Mouse (Mus musculus) cerebellum, postnatal 4 days (tissue): ENCODE results near the gene Itgb4.
A peak's percentile ranks its signal among the peaks of the same experiment; 100 is the strongest.

Experiments used
- DNase-seq, 2 experiments: peaks; one replicate each; pipeline ENCODE4 v3.0.0; 2022; ENCODE audit warnings: low spot score in 2 of 2, mixed read lengths in 1 of 2

Gene Itgb4

GRCm38 (mm10) chr11:115970006-115970673 is 4.4 kb upstream of the Itgb4 start:
- no peak for DNase-seq

- DNase-seq: no peak
Measured at GRCm38 (mm10) chr11:115971016-115971415, 3.5 kb upstream of the Itgb4 start.

- DNase-seq: no peak
Measured at GRCm38 (mm10) chr11:115975083-115975420, 543 bp downstream of the Itgb4 start.

- no peak for DNase-seq
Measured at GRCm38 (mm10) chr11:115975544-115975943, 1.0 kb downstream of the Itgb4 start.

GRCm38 (mm10) chr11:115982472-115982871 is 8.0 kb downstream of the Itgb4 start:
- no peak for DNase-seq

GRCm38 (mm10) chr11:115983291-115983690 is 8.8 kb downstream of the Itgb4 start:
- DNase-seq: no peak

- no peak for DNase-seq
Measured at GRCm38 (mm10) chr11:115989686-115990085, 15.2 kb downstream of the Itgb4 start.

GRCm38 (mm10) chr11:115992098-115992497 is 17.6 kb downstream of the Itgb4 start:
- DNase-seq: no peak

GRCm38 (mm10) chr11:115995256-115995655 is 20.7 kb downstream of the Itgb4 start:
- no peak for DNase-seq

- DNase-seq: no peak
Measured at GRCm38 (mm10) chr11:115997047-115997446, 22.5 kb downstream of the Itgb4 start.

GRCm38 (mm10) chr11:115997662-115998061 is 23.2 kb downstream of the Itgb4 start:
- DNase-seq: no peak

GRCm38 (mm10) chr11:115999027-115999426 is 24.5 kb downstream of the Itgb4 start:
- DNase-seq: no peak

- peak; percentile 49 to 79 for DNase-seq
Measured at GRCm38 (mm10) chr11:115999538-116000143, 25.1 kb downstream of the Itgb4 start.

- no peak for DNase-seq
Measured at GRCm38 (mm10) chr11:116000607-116001006, 26.1 kb downstream of the Itgb4 start.

GRCm38 (mm10) chr11:116001725-116002124 is 27.2 kb downstream of the Itgb4 start:
- no peak for DNase-seq

- no peak for DNase-seq
Measured at GRCm38 (mm10) chr11:116002894-116003293, 28.4 kb downstream of the Itgb4 start.

GRCm38 (mm10) chr11:116004186-116004823 is 29.8 kb downstream of the Itgb4 start:
- no peak for DNase-seq

GRCm38 (mm10) chr11:116004840-116005700 is 30.6 kb downstream of the Itgb4 start:
- DNase-seq: peak; percentile 49 to 66

- DNase-seq: no peak
Measured at GRCm38 (mm10) chr11:116005701-116006419, 31.4 kb downstream of the Itgb4 start.

- no peak for DNase-seq
Measured at GRCm38 (mm10) chr11:116007095-116007850, 32.8 kb downstream of the Itgb4 start.

GRCm38 (mm10) chr11:116008411-116008810 is 33.9 kb downstream of the Itgb4 start:
- DNase-seq: no peak
